Mouse (Mus musculus): ENCODE data around the gene Fbxo24.

- TF ChIP-seq CTCF (IDR thresholded peaks at IDR 0.05; ENCODE audit: low read depth, low read length) (no peak), POLR2A (IDR thresholded peaks at IDR 0.05; ENCODE audit: extremely low read depth, insufficient read depth, low read length) (no peak)
Measured at GRCm38 (mm10) chr5:137639472-137639871, 10.7 kb upstream of the Fbxo24 start.
